Mouse (Mus musculus) ovary, postnatal 36 days (tissue): ENCODE measurements at regions not wholly inside any gene's neighbourhood (a gene's known extent, or its start where the extent isn't known, plus 50 kb on each side); places are given as distances from the start of the nearest gene placed in this dataset.

Experiments
- DNase-seq: peaks from one replicate; pipeline ENCODE4 v3.0.0; 2022; ENCODE audit warnings: low spot score, mixed read lengths

GRCm38 (mm10) chr12:51118781-51119180 lies 229.1 kb upstream of the G2e3 start:
- no peak for DNase-seq

- no peak for DNase-seq
Observed at GRCm38 (mm10) chr12:51118021-51118694, 229.7 kb upstream of the G2e3 start.

DNA sequence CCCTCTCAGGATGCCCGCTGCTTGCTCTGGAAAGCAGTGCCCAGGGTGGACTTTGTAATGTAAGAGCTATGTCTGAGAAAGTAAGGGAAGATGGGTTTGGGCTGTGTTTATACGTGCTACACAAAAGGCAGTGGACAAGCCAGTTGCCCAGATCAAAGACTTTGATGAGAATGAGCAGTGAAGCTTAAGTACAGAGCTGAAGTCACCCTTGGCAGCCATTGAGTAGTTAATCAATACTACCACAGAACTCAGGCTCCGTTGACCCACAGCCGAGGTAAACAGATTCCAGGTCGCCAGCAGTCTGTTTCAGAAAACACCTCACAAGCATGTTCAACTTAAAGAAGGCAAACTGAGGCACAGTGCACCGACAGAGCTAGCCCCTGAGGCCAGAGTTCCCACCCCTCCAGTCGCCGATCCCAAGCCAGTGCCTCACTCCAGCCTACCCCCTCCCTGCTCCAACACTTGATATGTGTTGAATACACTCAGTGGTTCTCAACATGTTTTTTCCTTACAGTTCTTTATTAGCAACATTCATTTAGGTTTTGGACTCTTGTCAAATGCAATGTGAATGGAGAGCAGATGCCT lies 230.3 kb upstream of the G2e3 start:
- DNase-seq = no peak

DNA sequence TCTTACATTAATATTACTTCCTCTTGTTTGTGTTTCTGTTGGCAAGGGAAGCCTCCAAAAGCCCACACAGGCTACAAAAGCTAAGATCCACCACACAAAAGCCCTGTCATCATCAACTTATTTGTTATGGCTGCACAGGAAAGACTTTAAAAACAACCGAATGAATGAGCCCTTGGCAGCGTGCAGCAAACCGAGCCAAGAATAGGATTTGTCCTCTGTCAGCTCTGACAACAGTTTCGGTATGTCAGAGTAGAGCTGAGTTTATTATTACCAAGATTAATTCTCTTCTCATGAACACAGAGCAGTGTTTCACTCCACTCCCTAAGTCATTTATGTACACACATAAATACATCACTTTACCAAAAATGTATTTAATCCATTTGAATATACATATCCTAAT lies 236.1 kb upstream of the G2e3 start:
- no peak for DNase-seq

- no peak for DNase-seq
Observed at GRCm38 (mm10) chr12:51108044-51108443, 239.8 kb upstream of the G2e3 start.

GRCm38 (mm10) chr12:51103541-51104042 lies 244.3 kb upstream of the G2e3 start:
- no peak for DNase-seq

GRCm38 (mm10) chr12:51101636-51102035 lies 246.2 kb upstream of the G2e3 start:
- DNase-seq = no peak

- DNase-seq = no peak
Observed at GRCm38 (mm10) chr12:51100868-51101267, 247.0 kb upstream of the G2e3 start.

DNA sequence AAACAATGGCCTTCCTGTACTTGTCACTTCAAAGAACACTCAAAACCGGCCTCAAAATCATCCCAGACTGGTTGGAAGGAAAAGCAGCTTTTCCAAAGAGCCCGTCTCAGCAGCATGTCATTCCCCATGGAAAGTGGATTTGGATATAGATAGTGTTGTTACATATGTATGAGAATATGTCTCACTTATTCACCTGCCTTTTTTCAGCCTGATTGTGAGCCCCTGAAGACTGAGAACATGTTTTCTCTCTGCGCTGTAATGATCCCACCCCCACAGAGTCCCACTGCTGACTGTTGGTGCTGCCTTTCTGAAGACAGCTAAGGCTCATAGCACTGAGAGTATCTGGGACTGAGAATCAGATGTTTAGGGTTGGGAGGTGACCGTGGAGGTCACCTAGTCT lies 251.9 kb upstream of the G2e3 start:
- no peak for DNase-seq

DNA sequence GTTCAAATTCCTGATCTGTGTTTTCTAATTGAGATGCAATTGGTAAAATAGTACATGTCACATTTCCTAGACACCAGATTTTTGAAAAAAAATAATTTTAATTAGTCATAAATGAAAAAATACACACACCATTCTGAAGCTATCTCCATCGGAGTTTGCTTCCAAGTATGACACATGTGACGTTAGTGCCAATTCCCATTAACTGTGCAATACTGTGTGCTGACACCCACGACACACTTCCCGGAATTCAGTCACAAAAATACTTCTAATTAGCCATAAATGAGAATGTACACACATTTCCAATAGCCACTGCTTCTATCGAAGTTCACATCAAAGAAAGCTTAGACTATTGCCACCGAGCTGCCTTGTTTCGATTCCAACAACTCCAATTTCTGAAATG lies 258.5 kb upstream of the G2e3 start:
- no peak for DNase-seq

DNA sequence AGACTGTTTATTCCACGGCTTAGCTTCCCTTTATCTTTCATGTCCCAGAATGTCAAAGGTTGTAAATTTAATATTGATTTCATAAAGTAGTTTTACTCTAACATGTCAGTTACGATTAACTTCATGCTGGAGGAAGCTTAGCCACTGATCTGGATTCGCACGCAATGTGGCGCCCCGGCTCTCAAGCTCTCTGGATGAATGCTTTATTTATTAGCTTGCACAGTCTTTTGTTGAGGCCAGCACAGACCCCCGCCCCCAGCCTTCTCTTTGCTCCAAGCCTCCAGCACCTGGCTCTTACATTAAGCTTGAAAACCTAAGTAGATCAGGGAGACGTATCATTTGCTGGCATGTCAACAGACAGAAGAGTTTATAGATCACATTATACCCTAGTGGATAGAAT lies 266.1 kb upstream of the G2e3 start:
- no peak for DNase-seq

DNA sequence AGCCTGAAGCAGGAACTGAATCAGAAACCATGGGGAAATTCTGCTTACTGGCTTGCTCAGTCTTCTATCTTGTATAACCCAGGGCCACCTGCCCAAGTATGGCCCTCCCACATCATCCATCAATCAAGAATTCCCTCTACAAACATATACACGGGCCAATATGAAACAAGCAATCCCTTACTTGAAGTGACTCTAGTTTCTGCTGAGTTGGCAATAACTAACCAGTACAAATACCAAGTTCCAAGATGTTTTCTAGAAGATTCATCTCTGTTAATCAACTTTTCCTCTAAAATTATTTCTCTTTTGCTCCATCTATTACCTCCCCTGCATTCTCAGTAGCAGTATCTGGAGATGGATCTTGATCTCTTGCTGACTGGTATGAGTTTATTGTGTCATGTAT lies 274.4 kb upstream of the G2e3 start:
- no peak for DNase-seq

GRCm38 (mm10) chr12:51060931-51061330 lies 286.9 kb upstream of the G2e3 start:
- DNase-seq = no peak

- DNase-seq = peak; percentile 4
Observed at GRCm38 (mm10) chr12:51058569-51058968, 289.3 kb upstream of the G2e3 start.

DNA sequence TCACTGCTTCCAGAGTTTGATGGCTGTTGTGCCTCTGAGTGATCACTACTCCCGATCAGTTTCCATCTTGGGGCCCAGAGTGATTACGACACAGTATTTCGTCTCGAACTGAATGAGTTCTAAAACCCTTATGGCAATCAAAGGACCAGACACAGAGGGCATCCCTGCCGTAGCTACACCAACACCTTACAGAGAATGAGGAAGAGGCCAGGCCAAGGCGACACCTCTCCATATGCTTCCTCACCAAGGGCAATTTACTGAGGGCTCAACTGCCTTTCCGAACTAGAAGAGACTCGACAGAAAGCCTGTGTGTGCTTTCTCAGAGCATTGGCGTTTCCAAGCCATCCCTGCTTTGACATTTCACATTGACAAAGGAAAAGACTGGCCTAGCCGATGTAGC lies 289.8 kb upstream of the G2e3 start:
- DNase-seq = no peak

DNA sequence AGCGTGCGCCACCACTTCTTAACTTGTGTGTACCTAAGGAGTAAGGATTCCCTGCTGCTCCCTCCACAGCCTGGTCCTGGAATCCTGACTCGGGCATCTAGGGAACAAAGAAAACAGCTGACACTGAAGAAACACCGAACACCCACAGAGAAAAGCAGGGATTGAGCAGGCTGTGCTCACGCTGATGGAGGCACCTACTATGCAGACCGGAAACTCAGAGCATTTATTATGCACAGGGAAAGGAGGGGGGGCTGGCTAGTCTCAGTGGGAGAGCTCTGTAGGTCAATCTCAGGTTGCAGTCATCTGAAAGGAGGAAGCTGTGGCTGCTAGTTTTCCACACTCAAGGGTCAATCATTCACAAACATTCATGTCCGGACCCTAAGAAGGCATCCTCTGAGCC lies 300.7 kb upstream of the G2e3 start:
- no peak for DNase-seq

- DNase-seq = no peak
Observed at GRCm38 (mm10) chr12:51045437-51045836, 302.4 kb upstream of the G2e3 start.

DNA sequence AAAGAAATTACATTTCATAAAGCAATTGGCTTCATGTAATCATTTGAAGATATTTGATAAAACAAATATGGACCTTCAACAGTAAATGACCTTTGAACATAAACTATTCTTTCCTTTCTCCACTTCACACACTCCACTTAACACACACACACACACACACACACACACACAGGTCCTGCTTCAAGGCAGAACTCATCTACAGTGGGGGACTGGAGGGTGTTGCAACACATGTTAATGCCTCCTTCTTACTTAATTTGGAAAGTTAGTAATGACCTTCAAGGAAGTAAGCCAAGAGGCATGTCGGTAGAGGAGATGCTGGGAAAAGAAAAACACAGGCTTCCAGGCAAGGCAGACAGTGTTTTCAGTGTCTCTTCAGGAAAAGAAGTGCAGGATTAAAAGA lies 302.8 kb upstream of the G2e3 start:
- DNase-seq = no peak

DNA sequence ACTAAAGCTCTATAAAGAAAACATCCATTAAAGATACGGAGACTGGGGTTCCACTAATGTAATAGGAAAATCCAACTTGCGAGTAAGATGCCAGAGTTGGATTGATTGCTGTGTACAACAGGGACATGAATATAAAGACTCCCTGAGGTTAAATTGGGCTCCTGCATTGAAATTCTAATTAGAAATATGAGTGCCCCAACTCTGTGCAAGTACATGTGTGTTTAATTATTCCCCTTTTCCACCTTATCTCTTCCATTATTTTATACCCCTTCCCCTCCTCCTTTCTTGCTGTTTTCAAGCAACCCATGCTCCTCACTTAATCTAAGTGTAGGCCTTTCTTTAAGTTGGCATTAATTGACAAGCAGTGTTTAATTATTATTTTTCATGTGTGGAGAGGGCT lies 315.7 kb upstream of the G2e3 start:
- DNase-seq = no peak

- DNase-seq = no peak
Observed at GRCm38 (mm10) chr12:51028601-51029174, 319.2 kb upstream of the G2e3 start.

DNA sequence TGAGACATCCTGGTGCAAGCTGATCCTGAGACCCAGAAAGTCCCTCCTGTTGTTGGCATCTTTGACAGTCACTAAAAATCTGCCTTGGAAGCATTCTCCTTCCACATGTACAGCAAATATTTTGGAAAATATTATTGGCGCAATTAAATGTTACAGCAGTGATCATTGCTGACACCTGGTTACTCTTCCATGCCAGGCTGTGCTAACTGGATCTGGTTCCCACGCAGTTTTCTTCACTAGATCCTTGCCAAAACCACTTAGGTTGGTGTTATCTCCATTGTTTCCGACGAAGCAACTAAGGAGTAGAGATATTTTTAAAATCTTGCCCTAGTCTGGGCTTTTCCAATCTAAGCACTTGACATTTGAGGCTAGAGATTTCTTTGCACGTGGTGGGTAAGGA lies 321.8 kb upstream of the G2e3 start:
- no peak for DNase-seq

- DNase-seq = no peak
Observed at GRCm38 (mm10) chr12:51025531-51025930, 322.3 kb upstream of the G2e3 start.

DNA sequence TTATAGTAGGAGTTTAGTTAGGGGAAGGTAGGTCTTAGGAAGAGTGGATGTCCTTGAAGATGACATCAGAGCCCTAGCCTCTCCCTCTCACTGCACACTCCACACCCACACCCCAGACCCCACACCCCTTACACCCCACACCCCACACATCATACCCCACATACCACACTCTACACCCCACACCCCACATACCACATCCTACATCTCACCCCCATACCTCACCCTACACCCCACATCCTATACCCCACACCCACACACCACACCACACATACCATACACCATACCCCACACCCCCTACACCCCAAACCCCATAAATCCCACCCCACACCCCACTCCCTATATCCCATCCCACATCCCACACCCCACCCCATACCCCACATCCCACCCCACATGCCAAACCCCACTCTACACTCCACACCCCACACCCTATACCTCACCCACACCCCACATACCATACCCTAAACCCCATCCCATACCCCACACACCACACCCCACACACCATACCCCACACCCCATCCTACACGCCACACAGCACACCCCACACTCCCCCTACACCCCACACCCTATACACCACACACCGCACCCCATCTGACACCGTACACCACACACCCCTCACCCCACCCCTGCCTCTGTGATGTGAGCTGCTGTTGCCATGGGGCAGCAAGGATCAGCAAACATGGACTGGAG lies 323.7 kb upstream of the G2e3 start:
- DNase-seq = no peak
